Mouse (Mus musculus) intestine, embryonic 14.5 days (tissue): ENCODE measurements around the gene Alg14. TPM values are rescaled to one million over a fixed set of nuclear protein-coding genes. Genes with fewer than 3 reads are reported as not detected.

Experiments
- ATAC-seq: fragments of 200-750 bp; cut with Nextera tagmentation; replicated peaks from 2 replicates; pipeline ENCODE4 v1.8.0; 2017; ENCODE audit warnings: low read depth, moderate number of reproducible peaks, moderate TSS enrichment, moderate library complexity; ENCODE audit not compliant: low FRiP score, low TSS enrichment
- DNase-seq: peaks from one replicate; pipeline ENCODE4 v3.0.0-alpha.2; 2018; ENCODE audit warnings: low spot score
- H3K27ac ChIP-seq: fragments of 300-500 bp; sonication (generic); 2 replicates; pipeline ENCODE4 v1.5.1; 2014; ENCODE audit warnings: low read depth, mild to moderate bottlenecking, control low read depth
- H3K27me3 ChIP-seq: fragments of 300-500 bp; sonication (generic); replicated peaks from 2 replicates; pipeline ENCODE4 v1.6.1; 2014; ENCODE audit warnings: low read length, control low read depth; ENCODE audit not compliant: control insufficient read depth, insufficient read depth
- H3K36me3 ChIP-seq: fragments of 300-500 bp; sonication (generic); 2 replicates; pipeline ENCODE4 v1.6.1; 2014; ENCODE audit warnings: low read length, control low read depth; ENCODE audit not compliant: control insufficient read depth, insufficient read depth
- H3K4me1 ChIP-seq: fragments of 300-500 bp; sonication (generic); replicated peaks from 2 replicates; pipeline ENCODE4 v1.6.1; 2014; ENCODE audit warnings: low read length, control low read depth, mixed read lengths; ENCODE audit not compliant: control insufficient read depth, insufficient read depth
- H3K4me2 ChIP-seq: fragments of 300-500 bp; sonication (generic); 2 replicates; pipeline ENCODE4 v1.6.1; 2014; ENCODE audit warnings: low read length
- H3K4me3 ChIP-seq: fragments of 300-500 bp; sonication (generic); 2 replicates; pipeline ENCODE4 v1.5.1; 2014; ENCODE audit warnings: low read depth, low read length, control low read depth, mixed read lengths
- H3K9ac ChIP-seq: fragments of 300-500 bp; sonication (generic); 2 replicates; pipeline ENCODE4 v1.6.1; 2014; ENCODE audit warnings: mild to moderate bottlenecking, low read length
- H3K9me3 ChIP-seq: fragments of 300-500 bp; sonication (generic); 2 replicates; pipeline ENCODE4 v1.6.1; 2016; ENCODE audit warnings: low read length, control low read depth; ENCODE audit not compliant: control insufficient read depth
- WGBS: fragments of 180-500 bp; shearing (Covaris S2); extraction: QIAGEN DNeasy Blood & Tissue Kit; methylation state at CpG from one replicate; pipeline ENCODE4 v1.1.7; 2014; 5-methylcytosine and 5-hydroxymethylcytosine counted together
- polyA plus RNA-seq: library from polyadenylated mRNA; unstranded; fragments of >200 nt; fragmentation: Nextera tagmentation; extraction: Ambion mirVana; gene quantifications from 2 replicates; pipeline ENCODE4 v1.2.1, GENCODE M21; 2014

Alg14 gene
- polyA plus RNA-seq, 1 experiment from 2014 or later, result 43.0 TPM

GRCm38 (mm10) chr3:121357030-121357429, 65.5 kb downstream of the Alg14 start:
- WGBS, result 46% methylated on average over 3 of the region's 3 CpGs
- H3K9ac ChIP-seq, result no peak overlapping the region
- no peaks in the 10 kb centered on the region for H3K9me3 ChIP-seq
- ATAC-seq (no peak), DNase-seq (no peak)
- no peak overlapping the region for H3K4me2 ChIP-seq
- no peaks in the 10 kb centered on the region for H3K36me3 ChIP-seq
- H3K4me1 ChIP-seq, result no peaks in the 10 kb centered on the region
- no peaks in the 10 kb centered on the region for H3K27me3 ChIP-seq
- H3K27ac ChIP-seq, result no peak overlapping the region
- no peak overlapping the region for H3K4me3 ChIP-seq

GRCm38 (mm10) chr3:121358285-121358684, 66.7 kb downstream of the Alg14 start:
- WGBS, result 55% methylated on average over 2 of the region's 2 CpGs
- no peak overlapping the region for H3K27ac ChIP-seq
- ATAC-seq (no peak), DNase-seq (no peak)
- H3K9me3 ChIP-seq, result no peaks in the 10 kb centered on the region
- H3K4me2 ChIP-seq, result no peak overlapping the region
- H3K27me3 ChIP-seq, result no peaks in the 10 kb centered on the region
- no peak overlapping the region for H3K9ac ChIP-seq
- no peaks in the 10 kb centered on the region for H3K36me3 ChIP-seq
- no peak overlapping the region for H3K4me3 ChIP-seq
- no peaks in the 10 kb centered on the region for H3K4me1 ChIP-seq

- 68% methylated on average over 6 of the region's 6 CpGs for WGBS
- Histone ChIP-seq H3K4me3 (no peak overlapping the region), H3K36me3 (no peaks in the 10 kb centered on the region), H3K4me1 (no peaks in the 10 kb centered on the region), H3K27ac (no peak overlapping the region), H3K27me3 (no peaks in the 10 kb centered on the region), H3K9me3 (no peaks in the 10 kb centered on the region), H3K4me2 (no peak overlapping the region), H3K9ac (no peak overlapping the region)
- no peak for DNase-seq
- 0 out of 2 replicates have a peak, but pooled peaks have one; percentile 30 for ATAC-seq
Observed at GRCm38 (mm10) chr3:121358850-121359249, 67.3 kb downstream of the Alg14 start.

- Histone ChIP-seq H3K27me3 (no peaks in the 10 kb centered on the region), H3K27ac (no peak overlapping the region), H3K9ac (no peak overlapping the region), H3K9me3 (no peaks in the 10 kb centered on the region), H3K4me3 (no peak overlapping the region), H3K36me3 (no peaks in the 10 kb centered on the region), H3K4me2 (no peak overlapping the region), H3K4me1 (no peaks in the 10 kb centered on the region)
- ATAC-seq (0 out of 2 replicates have a peak, but pooled peaks have one; percentile 50), DNase-seq (no peak)
- WGBS, result 72% methylated on average over 7 of the region's 7 CpGs
Observed at GRCm38 (mm10) chr3:121359272-121359671, 67.7 kb downstream of the Alg14 start.

GRCm38 (mm10) chr3:121362002-121362401, 70.4 kb downstream of the Alg14 start:
- Histone ChIP-seq H3K27me3 (no peaks in the 10 kb centered on the region), H3K9me3 (no peaks in the 10 kb centered on the region)

GRCm38 (mm10) chr3:121364388-121364787, 72.8 kb downstream of the Alg14 start:
- 70% methylated on average over 4 of the region's 4 CpGs for WGBS
- H3K4me1 ChIP-seq, result no peaks in the 10 kb centered on the region
- H3K9ac ChIP-seq, result no peak overlapping the region
- DNase-seq (no peak), ATAC-seq (no peak)
- H3K9me3 ChIP-seq, result no peaks in the 10 kb centered on the region
- H3K4me3 ChIP-seq, result no peak overlapping the region
- H3K27ac ChIP-seq, result no peak overlapping the region
- H3K27me3 ChIP-seq, result no peaks in the 10 kb centered on the region
- no peak overlapping the region for H3K4me2 ChIP-seq
- no peaks in the 10 kb centered on the region for H3K36me3 ChIP-seq

More at GRCm38 (mm10) chr3:121362002-121362401, 70.4 kb downstream of the Alg14 start:
- Histone ChIP-seq H3K9ac (no peak overlapping the region), H3K27ac (no peak overlapping the region), H3K4me2 (no peak overlapping the region), H3K36me3 (no peaks in the 10 kb centered on the region), H3K4me3 (no peak overlapping the region), H3K4me1 (no peaks in the 10 kb centered on the region)
- DNase-seq, result no peak
- no peak for ATAC-seq
- WGBS, result 52% methylated on average over 1 of the region's 1 CpGs

- H3K27ac ChIP-seq, result no peak overlapping the region
- H3K9ac ChIP-seq, result no peak overlapping the region
- H3K9me3 ChIP-seq, result no peaks in the 10 kb centered on the region
- ATAC-seq (no peak), DNase-seq (no peak)
- no peaks in the 10 kb centered on the region for H3K4me1 ChIP-seq
- no peaks in the 10 kb centered on the region for H3K36me3 ChIP-seq
- no peak overlapping the region for H3K4me3 ChIP-seq
- no peaks in the 10 kb centered on the region for H3K27me3 ChIP-seq
- H3K4me2 ChIP-seq, result no peak overlapping the region
- 73% methylated on average over 8 of the region's 8 CpGs for WGBS
Observed at GRCm38 (mm10) chr3:121365131-121365530, 73.6 kb downstream of the Alg14 start.

- Histone ChIP-seq H3K27me3 (no peaks in the 10 kb centered on the region), H3K9ac (no peak overlapping the region), H3K9me3 (no peaks in the 10 kb centered on the region), H3K4me1 (0 out of 2 replicates have a peak, but pooled peaks cover 2% of the 10 kb centered on the region), H3K4me3 (no peak overlapping the region), H3K36me3 (no peaks in the 10 kb centered on the region), H3K4me2 (no peak overlapping the region), H3K27ac (no peak overlapping the region)
- WGBS, result 93% methylated on average over 4 of the region's 4 CpGs
- DNase-seq (no peak), ATAC-seq (no peak)
Observed at GRCm38 (mm10) chr3:121368616-121369015, 77.0 kb downstream of the Alg14 start.

- ATAC-seq, result no peak
- Histone ChIP-seq H3K36me3 (no peaks in the 10 kb centered on the region), H3K4me2 (no peak overlapping the region), H3K9ac (no peak overlapping the region), H3K27ac (0 out of 2 replicates have a peak overlapping the region, but pooled peaks have one; percentile 16), H3K27me3 (no peaks in the 10 kb centered on the region), H3K4me3 (no peak overlapping the region), H3K9me3 (no peaks in the 10 kb centered on the region), H3K4me1 (0 out of 2 replicates have a peak, but pooled peaks cover 7% of the 10 kb centered on the region)
- 83% methylated on average over 6 of the region's 6 CpGs for WGBS
- no peak for DNase-seq
Observed at GRCm38 (mm10) chr3:121369517-121369916, 77.9 kb downstream of the Alg14 start.
